Mouse (Mus musculus) retina, postnatal 7 days (tissue): ENCODE data around the gene Tex261.

Experiments used
- DNase-seq: peaks from one replicate; pipeline ENCODE4 v3.0.0-alpha.2; 2012; ENCODE audit warnings: low read depth, low spot score

The Tex261 gene

DNA sequence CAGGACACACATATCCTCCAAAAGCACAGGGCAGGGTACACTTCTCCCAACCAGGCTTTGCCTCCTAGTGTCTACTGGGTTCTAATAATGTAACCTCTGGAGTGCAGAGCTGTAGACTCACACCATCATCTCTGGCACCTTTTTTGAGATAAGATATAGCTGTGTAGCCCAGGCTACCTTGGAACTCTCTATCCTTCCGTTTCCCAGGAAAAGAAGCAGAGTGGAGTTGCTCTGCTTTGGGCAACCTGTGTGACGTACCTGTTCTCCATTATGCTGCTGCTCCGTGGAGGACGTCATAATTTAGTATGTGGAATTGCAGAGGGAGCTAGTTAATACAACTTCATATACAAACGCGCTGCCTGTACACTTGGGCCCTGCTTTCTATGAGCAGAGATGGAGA is 13.3 kb downstream of the Tex261 start, which contains the start of gene Ankrd53:
Ankrd53 (plus strand) TSS at position 301 of the 400 bp plus-strand sequence.
- no peak for DNase-seq

DNA sequence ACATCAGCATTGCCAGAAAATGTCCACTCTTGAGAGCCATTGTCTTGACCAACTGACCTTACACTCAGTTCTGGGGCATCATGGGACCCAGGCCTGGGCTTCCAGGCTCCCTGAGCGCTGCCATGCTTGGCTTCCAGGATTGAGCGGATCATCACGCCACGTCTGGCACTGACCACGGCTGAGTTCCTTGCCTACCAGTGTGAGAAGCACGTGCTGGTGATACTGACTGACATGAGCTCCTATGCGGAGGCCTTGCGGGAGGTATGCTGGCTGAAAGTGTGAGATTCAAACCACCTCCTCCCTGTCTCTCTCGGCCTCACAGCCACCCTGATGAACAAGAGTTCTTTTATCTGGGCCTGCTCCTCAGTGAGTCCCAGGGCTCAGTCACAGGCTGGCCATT is 19.6 kb downstream of the Tex261 start:
- no peak for DNase-seq

DNA sequence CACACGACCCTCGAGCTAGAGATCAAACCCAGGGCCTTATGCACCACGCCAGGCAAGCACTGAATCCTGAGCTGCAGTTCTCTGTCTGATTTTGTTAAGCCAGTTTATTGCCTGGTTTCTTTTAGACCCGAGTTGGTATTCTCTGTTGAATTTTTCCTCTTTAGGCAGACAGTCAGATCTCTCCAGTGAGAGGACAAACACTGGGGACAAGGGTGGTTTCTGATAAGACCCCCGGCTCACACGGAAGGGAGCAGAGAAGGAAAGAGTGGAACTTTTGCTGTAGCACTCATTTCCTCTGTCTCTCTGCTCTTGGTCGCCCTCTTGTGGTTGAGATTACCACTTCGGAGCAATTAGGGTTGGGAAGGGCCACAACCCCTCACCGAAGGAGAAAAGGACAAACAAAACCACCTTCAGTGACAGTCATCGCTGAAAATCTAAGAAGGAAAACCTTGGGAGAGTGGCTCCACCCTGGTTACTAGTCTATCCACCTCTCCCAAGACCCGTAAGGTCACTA is 25.4 kb downstream of the Tex261 start:
- DNase-seq = peak; percentile 46

DNA sequence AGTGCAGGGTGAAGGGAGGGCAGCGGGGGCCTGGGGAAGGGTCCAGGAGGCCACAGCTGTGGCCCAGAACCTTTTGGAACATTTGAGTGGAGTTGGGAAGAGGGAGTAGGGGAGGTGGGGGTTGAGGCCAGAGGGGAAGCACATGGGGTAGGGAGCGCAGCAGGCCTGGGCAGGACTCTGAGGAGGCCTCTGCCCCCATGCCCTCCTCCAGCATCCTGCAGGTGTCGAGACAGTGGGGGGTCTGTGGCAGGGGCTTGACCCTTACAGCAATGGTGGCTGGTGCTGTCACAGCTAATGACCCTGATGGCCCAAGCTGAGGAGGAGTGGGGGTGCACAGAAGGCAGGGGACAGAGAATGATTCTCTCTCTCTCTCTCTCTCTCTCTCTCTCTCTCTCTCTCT is 26.3 kb downstream of the Tex261 start:
- DNase-seq = no peak

DNA sequence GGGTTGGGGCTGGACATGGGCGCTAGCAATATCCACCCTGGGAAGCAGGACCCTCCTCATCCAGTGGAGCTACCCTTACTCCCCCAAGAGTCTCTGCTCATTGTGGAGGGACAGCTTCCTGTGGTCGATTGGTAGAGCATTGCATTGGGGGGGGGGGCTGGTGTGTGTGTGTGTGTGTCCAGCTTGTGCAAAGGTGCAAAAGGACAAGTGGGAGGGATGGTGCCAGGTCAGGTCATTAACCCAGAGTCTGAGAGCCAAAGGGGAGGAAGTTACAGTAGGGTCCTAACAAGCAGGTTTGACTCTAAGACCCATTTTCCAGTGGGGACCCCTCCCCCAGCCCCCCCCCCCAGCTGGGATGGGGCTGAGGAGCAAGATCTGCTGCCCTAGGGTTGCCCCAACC is 30.1 kb downstream of the Tex261 start:
- no peak for DNase-seq

DNA sequence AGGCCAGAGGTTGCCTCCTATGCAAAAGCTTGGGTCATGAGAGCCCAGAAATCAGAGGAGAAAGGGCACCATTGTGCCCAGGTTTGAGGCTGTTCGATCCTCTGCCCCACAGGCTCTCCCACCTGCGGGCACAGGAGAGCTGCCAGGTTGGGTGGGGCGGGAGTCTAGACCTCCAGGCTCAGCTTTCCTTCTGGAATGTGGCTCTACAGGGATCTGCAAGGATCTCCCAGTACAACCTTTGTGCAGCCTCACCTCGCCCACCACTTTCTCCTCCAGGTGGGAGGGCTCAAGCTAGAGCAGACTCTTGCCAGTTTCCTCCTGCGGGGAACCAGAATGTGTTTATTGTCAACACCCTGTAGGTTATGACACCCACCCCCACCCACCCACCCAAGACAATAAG is 31.1 kb downstream of the Tex261 start:
- DNase-seq = no peak

DNA sequence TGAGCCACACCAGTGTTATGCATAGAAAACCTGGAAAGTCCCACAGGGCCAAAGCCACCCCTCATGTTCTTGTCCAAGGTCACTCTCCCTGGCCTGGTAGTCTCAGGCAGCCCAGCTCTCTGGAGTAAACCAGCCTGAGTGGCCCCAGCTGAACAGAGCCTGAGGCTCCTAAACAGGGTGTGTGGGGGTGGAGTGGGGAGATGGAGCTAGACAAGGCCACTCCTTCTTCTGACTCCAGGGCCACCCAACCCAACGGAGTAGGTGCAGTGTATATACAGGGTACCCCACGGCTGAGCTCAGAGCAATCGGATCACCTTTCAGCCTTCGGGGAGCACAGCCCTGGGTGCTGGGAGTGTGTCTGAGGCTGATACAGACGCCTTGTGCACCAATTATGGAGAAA is 31.5 kb downstream of the Tex261 start:
- no peak for DNase-seq

DNA sequence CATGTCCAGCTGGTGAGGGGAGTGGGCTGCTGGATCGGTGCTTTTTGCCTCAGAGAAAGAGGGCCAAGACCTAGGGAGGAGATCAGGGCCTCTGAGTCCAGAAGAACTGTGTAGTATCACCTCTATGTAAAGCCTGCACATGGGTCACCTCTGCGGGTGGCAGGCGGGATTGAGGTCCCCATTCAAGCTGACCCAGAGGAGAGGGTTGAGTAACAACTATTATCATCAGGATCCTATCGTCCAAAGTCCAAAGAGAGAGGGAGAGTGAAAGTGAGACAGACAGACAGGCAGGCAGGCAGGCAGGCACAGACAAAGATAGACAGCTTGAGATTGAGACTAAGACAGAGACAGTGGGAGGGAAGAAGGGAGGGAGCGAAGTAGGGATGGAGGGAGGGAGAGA is 32.4 kb downstream of the Tex261 start:
- no peak for DNase-seq

DNA sequence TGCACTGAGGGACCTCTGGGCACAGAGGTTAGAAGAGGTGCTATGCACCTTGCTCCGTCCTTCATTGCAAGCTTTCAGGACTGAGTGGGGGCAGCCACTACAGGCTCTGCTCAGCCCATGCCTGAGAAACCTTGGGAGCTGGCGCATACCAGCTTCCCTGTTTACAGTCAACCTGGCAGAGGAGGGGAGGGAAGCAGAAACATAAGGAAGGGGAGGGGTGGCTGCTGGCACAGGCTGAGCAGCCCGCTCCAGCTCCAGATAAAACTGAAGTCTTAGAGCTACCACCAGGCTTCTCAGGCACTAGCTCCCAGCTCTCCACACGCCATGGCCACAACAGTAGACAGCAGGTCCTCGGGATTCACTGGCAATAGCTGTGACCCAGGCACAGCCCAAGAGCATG is 32.9 kb downstream of the Tex261 start, which contains the start of gene Atp6v1b1:
Atp6v1b1 (plus strand) TSS at position 230 of the 400 bp plus-strand sequence.
- no peak for DNase-seq

DNA sequence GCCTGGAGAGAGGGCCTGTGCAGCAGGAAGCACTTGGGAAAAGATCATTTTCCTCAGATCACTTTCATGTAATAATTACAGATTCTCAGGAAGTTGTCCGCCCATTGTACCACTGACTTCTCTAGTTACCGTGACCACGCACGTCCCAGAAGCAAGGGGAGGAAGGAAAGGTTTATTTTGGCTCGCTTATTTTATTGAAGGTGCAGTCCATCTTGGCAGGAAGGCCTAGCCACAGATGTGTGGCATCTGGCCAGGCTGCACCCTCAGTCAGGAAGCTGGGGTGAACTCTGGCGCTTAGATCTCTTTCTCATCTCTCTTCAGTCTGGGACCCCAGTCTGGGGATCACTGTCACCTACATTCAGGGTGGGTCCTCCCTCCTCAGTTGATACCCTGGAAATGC is 37.0 kb downstream of the Tex261 start:
- DNase-seq = no peak

DNA sequence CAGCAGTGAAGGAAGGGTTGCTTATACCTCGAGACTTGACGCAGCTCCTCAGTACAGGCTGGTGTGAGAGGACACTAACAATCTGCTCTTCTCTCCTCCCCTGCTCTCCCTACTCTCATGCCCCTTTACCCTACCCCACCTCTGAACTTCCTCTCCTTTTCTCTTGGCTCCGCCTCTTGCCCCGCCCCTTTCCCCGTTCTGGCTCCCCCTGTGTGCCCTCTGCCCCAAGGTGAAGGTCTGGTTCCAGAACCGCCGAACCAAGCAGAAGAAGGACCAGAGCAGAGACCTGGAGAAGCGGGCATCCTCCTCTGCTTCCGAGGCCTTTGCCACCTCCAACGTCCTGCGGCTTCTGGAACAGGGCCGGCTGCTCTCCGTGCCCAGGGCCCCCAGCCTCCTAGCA is 38.3 kb downstream of the Tex261 start:
- no peak for DNase-seq

DNA sequence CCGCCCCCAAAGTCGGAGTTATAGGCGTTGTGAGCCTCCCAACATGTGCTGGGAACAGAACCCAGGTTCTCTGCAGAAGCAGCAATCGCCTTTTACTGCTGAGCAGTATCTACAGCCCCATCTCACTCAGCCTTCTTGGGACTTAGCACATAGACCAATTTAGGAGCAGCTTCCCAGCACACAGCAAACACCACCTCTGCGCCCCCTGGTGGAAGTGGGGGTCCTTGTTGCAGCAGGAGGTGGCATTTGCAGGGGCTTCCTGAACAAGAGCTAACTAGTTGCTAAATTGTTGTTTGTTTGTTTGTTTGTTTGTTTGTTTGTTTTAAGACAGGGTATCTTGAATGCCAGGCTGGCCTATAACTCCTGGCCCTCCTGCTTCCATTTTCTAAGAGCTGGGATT is 44.5 kb downstream of the Tex261 start:
- DNase-seq = peak; percentile 64

DNA sequence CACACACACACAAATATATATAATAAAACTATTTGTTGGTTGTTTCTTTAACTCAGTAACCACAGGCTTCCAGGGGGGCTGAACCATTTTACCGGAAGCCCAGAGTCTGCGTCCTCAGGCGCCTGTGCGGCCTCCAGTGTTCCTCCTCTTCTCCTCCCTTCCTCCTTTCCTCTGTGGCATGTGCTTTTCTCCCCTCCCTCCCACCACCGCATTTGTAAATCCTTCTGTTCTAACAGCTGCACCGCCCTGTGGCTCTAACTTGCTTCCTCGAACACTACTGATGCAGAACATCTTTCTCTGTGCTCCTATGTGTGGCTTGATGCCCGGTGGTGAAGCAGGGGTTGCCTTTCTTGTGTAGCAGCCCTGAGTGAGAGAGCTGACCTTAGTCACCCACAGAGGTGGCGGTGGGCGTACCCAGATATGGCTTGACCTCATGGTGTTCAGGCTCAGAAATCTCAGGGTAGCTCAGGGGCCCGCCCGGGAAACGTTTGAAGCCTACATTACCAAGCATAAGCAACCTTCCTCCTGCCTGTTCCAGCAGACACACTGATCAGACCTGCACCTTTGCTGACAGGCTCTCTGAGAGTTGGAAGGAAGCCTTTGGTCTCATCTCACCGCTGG is 46.2 kb downstream of the Tex261 start:
- DNase-seq = no peak

DNA sequence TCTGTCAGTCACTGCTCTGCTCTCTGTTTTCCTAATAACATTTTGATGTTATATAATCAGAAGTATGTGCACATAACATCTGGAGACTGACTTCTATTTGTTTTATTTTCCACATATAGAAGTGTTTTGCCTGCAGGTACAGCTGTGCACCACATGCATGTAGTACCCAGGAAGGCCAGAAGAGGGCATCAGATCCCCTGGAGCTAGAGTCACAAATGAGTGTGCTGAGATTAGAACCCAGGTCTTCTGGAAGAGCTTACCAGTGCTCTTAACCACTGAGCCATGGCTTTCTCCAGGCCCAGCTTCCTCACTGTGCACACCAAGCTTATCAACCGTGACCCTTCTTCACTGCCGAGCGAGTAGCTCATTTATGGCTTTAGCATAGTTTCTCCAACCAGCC is 47.1 kb downstream of the Tex261 start:
- DNase-seq = no peak

DNA sequence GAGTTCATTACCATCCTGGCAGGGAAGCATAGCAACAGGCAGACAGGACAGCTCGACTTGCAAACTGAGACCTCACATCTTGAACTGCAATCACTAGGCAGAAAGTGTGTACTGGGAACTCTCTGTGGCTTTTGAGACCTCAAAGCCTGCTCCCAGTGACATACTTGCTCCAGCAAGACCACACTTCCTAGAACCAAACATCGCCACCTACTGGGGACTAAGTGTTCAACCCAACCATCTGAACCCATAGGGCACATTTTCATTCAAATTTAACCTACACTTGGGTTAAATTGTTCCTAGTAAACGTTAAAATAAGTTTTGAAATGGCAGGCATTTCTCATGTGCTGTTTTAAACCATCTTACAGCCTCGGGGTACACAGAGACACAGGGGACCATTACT is 48.4 kb downstream of the Tex261 start:
- DNase-seq = no peak

DNA sequence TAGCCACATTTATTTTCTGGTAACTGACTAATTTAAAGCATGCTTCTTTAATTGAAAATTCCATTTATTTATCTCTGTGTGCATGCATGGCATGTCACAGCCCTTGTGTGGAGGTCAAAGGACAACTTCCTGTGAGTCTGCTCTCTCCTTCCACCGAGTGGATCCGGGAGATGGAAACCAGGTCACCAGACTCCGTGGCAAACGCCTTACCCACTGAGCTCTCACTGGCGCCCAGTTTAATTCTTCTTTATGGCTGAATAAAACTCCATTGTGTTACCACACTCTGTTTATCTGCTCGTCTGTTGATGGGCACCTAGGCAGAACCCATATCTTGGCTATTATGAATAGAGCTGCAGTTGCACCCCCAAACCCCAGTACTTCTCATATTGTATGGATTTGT is 53.1 kb downstream of the Tex261 start:
- DNase-seq = no peak
